Mouse (Mus musculus) C2C12 (cell line): ENCODE data around the gene Ssr3. TPM values are rescaled to one million over a fixed set of nuclear protein-coding genes. Genes with fewer than 3 reads are reported as not detected.

Experiments
- H3K27me3 ChIP-seq: one replicate; pipeline ENCODE4 v1.6.1; 2011; ENCODE audit not compliant: control insufficient read depth, insufficient read depth, insufficient read length
- H3K36me3 ChIP-seq: one replicate; pipeline ENCODE4 v1.6.1; 2011; ENCODE audit not compliant: control insufficient read depth, insufficient read depth
- H3K4me3 ChIP-seq: one replicate; pipeline ENCODE4 v1.5.1; 2011; ENCODE audit warnings: mild to moderate bottlenecking, control low read depth; ENCODE audit not compliant: poor library complexity, insufficient read depth, severe bottlenecking
- H3K79me2 ChIP-seq: one replicate; pipeline ENCODE4 v1.6.1; 2011; ENCODE audit not compliant: control insufficient read depth, insufficient read depth
- H3K79me3 ChIP-seq: one replicate; pipeline ENCODE4 v1.6.1; 2011; ENCODE audit warnings: low read depth, control low read depth
- H3ac ChIP-seq: one replicate; pipeline ENCODE3; 2011; ENCODE audit warnings: low read depth; ENCODE audit not compliant: control insufficient read depth, insufficient read length
- CEBPB ChIP-seq: IDR thresholded peaks from one replicate; pipeline ENCODE4 v1.6.1; 2011; ENCODE audit warnings: low read depth, mild to moderate bottlenecking, control low read depth, moderate library complexity
- CTCF ChIP-seq: IDR thresholded peaks from one replicate; pipeline ENCODE4 v1.5.1; 2011; ENCODE audit not compliant: control insufficient read depth, insufficient read depth, insufficient read length
- FOSL1 ChIP-seq: IDR thresholded peaks from one replicate; pipeline ENCODE4 v1.8.0; 2011; ENCODE audit warnings: mild to moderate bottlenecking, low read length; ENCODE audit not compliant: poor library complexity, insufficient read depth, severe bottlenecking
- MAX ChIP-seq: IDR thresholded peaks from one replicate; pipeline ENCODE4 v1.6.1; 2011; ENCODE audit warnings: mild to moderate bottlenecking, control low read depth
- MYOD1 ChIP-seq: IDR thresholded peaks from one replicate; pipeline ENCODE4 v1.6.1; 2011; ENCODE audit warnings: low read depth; ENCODE audit not compliant: control insufficient read depth, insufficient read length
- MYOG ChIP-seq: IDR thresholded peaks from one replicate; pipeline ENCODE4 v1.6.1; 2011; ENCODE audit not compliant: control insufficient read depth, insufficient read length; ENCODE audit errors: extremely low read depth
- USF1 ChIP-seq: IDR thresholded peaks from one replicate; pipeline ENCODE4 v1.6.1; 2011; ENCODE audit warnings: low read depth, mild to moderate bottlenecking, control low read depth, moderate library complexity
- long read RNA-seq, 2 experiments: library from polyadenylated mRNA; unstranded; transcript quantifications; one replicate each; pipeline ENCODE4 v2.0.0; 2019 to 2020
- polyA plus RNA-seq: library from polyadenylated mRNA; unstranded; fragments of >200 nt; fragmentation: generic; extraction: Trizol; gene quantifications from one replicate; pipeline ENCODE4 v1.2.1, GENCODE M21; 2012; ENCODE audit warnings: missing spikeins

Gene Ssr3
- polyA plus RNA-seq: 94.4 TPM
- long read RNA-seq, experiment 1, transcript Ssr3-201 (5 exons, 2,957 nt): major isoform, 191 of 250 reads
- long read RNA-seq, experiment 1, partial matches to known transcripts: 3 of 250 reads
- long read RNA-seq, experiment 1, other reads (novel, unspliced or antisense): 54 of 250 reads
- long read RNA-seq, experiment 2, transcript Ssr3-202 (4 exons, 1,469 nt): minor isoform, 11 of 2,038 reads
- long read RNA-seq, experiment 2, transcript Ssr3-201 (5 exons, 2,957 nt): major isoform, 1,994 of 2,038 reads
- long read RNA-seq, experiment 2, partial matches to known transcripts: 4 of 2,038 reads
- long read RNA-seq, experiment 2, other reads (novel, unspliced or antisense): 25 of 2,038 reads

- Histone ChIP-seq H3K27me3 (no peaks in the 10 kb centered on the region), H3K79me3 (peaks cover 44% of the 10 kb centered on the region), H3K4me3 (peak within 1 kb of the TSS; percentile 82), H3ac (peak within 1 kb of the TSS; percentile 89), H3K79me2 (peaks cover 50% of the 10 kb centered on the region), H3K36me3 (peaks cover 32% of the 10 kb centered on the region)
- TF ChIP-seq MAX: no peak
- no peak for TF ChIP-seq USF1
- no peak for TF ChIP-seq CTCF
- no peak for TF ChIP-seq FOSL1
- no peak for TF ChIP-seq MYOD1
- no peak for TF ChIP-seq CEBPB
- TF ChIP-seq MYOG: no peak
These were observed at the start of gene Ssr3 for GRCm38 (mm10) chr3:65392421-65392817. Gene Ssr3 (minus strand): TSS chr3:65392623.

GRCm38 (mm10) chr3:65441586-65442111 lies 49.2 kb upstream of the Ssr3 start:
- H3K27me3 ChIP-seq: no peaks in the 10 kb centered on the region
- no peak for TF ChIP-seq FOSL1
- no peak overlapping the region for H3K4me3 ChIP-seq
- H3K36me3 ChIP-seq: no peaks in the 10 kb centered on the region
- H3K79me3 ChIP-seq: no peaks in the 10 kb centered on the region
- no peaks in the 10 kb centered on the region for H3K79me2 ChIP-seq
- H3ac ChIP-seq: no peak overlapping the region

- Histone ChIP-seq H3K79me2 (no peaks in the 10 kb centered on the region), H3ac (no peak overlapping the region), H3K4me3 (no peak overlapping the region), H3K79me3 (no peaks in the 10 kb centered on the region), H3K36me3 (no peaks in the 10 kb centered on the region), H3K27me3 (no peaks in the 10 kb centered on the region)
- TF ChIP-seq MYOG: no peak
- no peak for TF ChIP-seq FOSL1
- no peak for TF ChIP-seq USF1
- TF ChIP-seq MYOD1: no peak
These were observed 46.2 kb upstream of the Ssr3 start for GRCm38 (mm10) chr3:65438511-65439228.

GRCm38 (mm10) chr3:65435812-65436211 lies 43.4 kb upstream of the Ssr3 start:
- no peak for TF ChIP-seq FOSL1
- TF ChIP-seq CEBPB: no peak
- TF ChIP-seq USF1: no peak
- TF ChIP-seq MYOD1: no peak
- TF ChIP-seq MYOG: no peak
- TF ChIP-seq MAX: no peak
- no peak for TF ChIP-seq CTCF
- Histone ChIP-seq H3ac (no peak overlapping the region), H3K79me3 (no peaks in the 10 kb centered on the region), H3K79me2 (no peaks in the 10 kb centered on the region), H3K36me3 (no peaks in the 10 kb centered on the region), H3K27me3 (no peaks in the 10 kb centered on the region), H3K4me3 (no peak overlapping the region)

GRCm38 (mm10) chr3:65435101-65435571 lies 42.7 kb upstream of the Ssr3 start:
- no peaks in the 10 kb centered on the region for H3K79me3 ChIP-seq
- TF ChIP-seq FOSL1 (no peak), MYOD1 (no peak), CTCF (no peak), CEBPB (no peak), MYOG (no peak), USF1 (no peak), MAX (peak; percentile 60)
- H3K36me3 ChIP-seq: no peaks in the 10 kb centered on the region
- H3K79me2 ChIP-seq: no peaks in the 10 kb centered on the region
- H3K27me3 ChIP-seq: no peaks in the 10 kb centered on the region
- no peak overlapping the region for H3ac ChIP-seq
- no peak overlapping the region for H3K4me3 ChIP-seq

- Histone ChIP-seq H3ac (no peak overlapping the region), H3K79me3 (no peaks in the 10 kb centered on the region), H3K4me3 (no peak overlapping the region), H3K36me3 (no peaks in the 10 kb centered on the region), H3K27me3 (no peaks in the 10 kb centered on the region), H3K79me2 (no peaks in the 10 kb centered on the region)
- TF ChIP-seq FOSL1: no peak
- no peak for TF ChIP-seq CTCF
- TF ChIP-seq MAX: no peak
- TF ChIP-seq USF1: no peak
- no peak for TF ChIP-seq MYOG
- no peak for TF ChIP-seq MYOD1
- no peak for TF ChIP-seq CEBPB
These were observed 39.8 kb upstream of the Ssr3 start for GRCm38 (mm10) chr3:65432236-65432635.
